Mouse (Mus musculus): ENCODE data around the gene Unc13d.

GRCm38 (mm10) chr11:116084166-116084565 lies 6.4 kb upstream of the Unc13d start:
- no peak for TF ChIP-seq EP300 (optimal IDR thresholded peaks at IDR 0.05)
- no peak for TF ChIP-seq CTCF (IDR thresholded peaks at IDR 0.05; ENCODE audit: low read depth)

Measured in stomach, postnatal 0 days (tissue).